Mouse (Mus musculus) limb, embryonic 12.5 days (tissue): Measurements from ENCODE around the gene Osr1. TPM values are rescaled to one million over a fixed set of nuclear protein-coding genes. Genes with fewer than 3 reads are reported as not detected.

ENCODE experiments used
- ATAC-seq: fragments of 200-750 bp; cut with Nextera tagmentation; 2 replicates; pipeline ENCODE4 v1.8.0; 2017; ENCODE audit warnings: low read depth, moderate TSS enrichment; ENCODE audit not compliant: insufficient number of reproducible peaks, insufficient read depth, low FRiP score, low TSS enrichment
- H3K27ac ChIP-seq: fragments of 300-500 bp; sonication (generic); 2 replicates; pipeline ENCODE4 v1.5.1; 2016; ENCODE audit warnings: mild to moderate bottlenecking, moderate library complexity
- H3K27me3 ChIP-seq: fragments of 300-500 bp; sonication (generic); 2 replicates; pipeline ENCODE4 v1.6.1; 2016; ENCODE audit warnings: mild to moderate bottlenecking, moderate library complexity
- H3K36me3 ChIP-seq: fragments of 300-500 bp; sonication (generic); 2 replicates; pipeline ENCODE4 v1.6.1; 2016; ENCODE audit warnings: mild to moderate bottlenecking, moderate library complexity
- H3K4me1 ChIP-seq: fragments of 300-500 bp; sonication (generic); replicated peaks from 2 replicates; pipeline ENCODE4 v1.6.1; 2016
- H3K4me2 ChIP-seq: fragments of 300-500 bp; sonication (generic); 2 replicates; pipeline ENCODE4 v1.6.1; 2016; ENCODE audit warnings: mild to moderate bottlenecking, moderate library complexity
- H3K4me3 ChIP-seq: fragments of 300-500 bp; sonication (generic); replicated peaks from 2 replicates; pipeline ENCODE4 v1.5.1; 2016; ENCODE audit warnings: mild to moderate bottlenecking
- H3K9ac ChIP-seq: fragments of 300-500 bp; sonication (generic); replicated peaks from 2 replicates; pipeline ENCODE4 v1.6.1; 2016; ENCODE audit warnings: mild to moderate bottlenecking, moderate library complexity
- H3K9me3 ChIP-seq: fragments of 300-500 bp; sonication (generic); 2 replicates; pipeline ENCODE4 v1.6.1; 2016; ENCODE audit warnings: mild to moderate bottlenecking, moderate library complexity
- WGBS: fragments of 180-500 bp; shearing (Covaris S2); methylation state at CpG from one replicate; pipeline ENCODE4 v1.1.7; 2016; 5-methylcytosine and 5-hydroxymethylcytosine counted together
- polyA plus RNA-seq: library from polyadenylated mRNA; unstranded; fragments of >200 nt; fragmentation: Nextera tagmentation; extraction: Ambion mirVana; gene quantifications from 2 replicates; pipeline ENCODE4 v1.2.1, GENCODE M21; 2016

The Osr1 gene
- 47.8 and 66.8 TPM in 2 replicates for polyA plus RNA-seq

GRCm38 (mm10) chr12:9569971-9570370 is at the start of gene Osr1:
Osr1 (plus strand) TSS chr12:9570116.
- under 1% methylated on average over 15 of the region's 15 CpGs for WGBS
- H3K4me2 ChIP-seq, result peak within 1 kb of the TSS; percentile 69
- peaks cover 21% of the 10 kb centered on the region for H3K4me1 ChIP-seq
- peak within 1 kb of the TSS; percentile 23; the same call in 1 of the 2 replicates for H3K9ac ChIP-seq
- H3K9me3 ChIP-seq, result no peaks in the 10 kb centered on the region
- no peak within 1 kb of the TSS for H3K27ac ChIP-seq
- ATAC-seq, result no peak
- peak within 1 kb of the TSS; percentile 40 for H3K4me3 ChIP-seq
- H3K36me3 ChIP-seq, result no peaks in the 10 kb centered on the region
- peaks cover 58% of the 10 kb centered on the region for H3K27me3 ChIP-seq

- no peak overlapping the region for H3K9ac ChIP-seq
- ATAC-seq, result no peak
- H3K9me3 ChIP-seq, result no peaks in the 10 kb centered on the region
- 74% methylated on average over 2 of the region's 2 CpGs for WGBS
- H3K27me3 ChIP-seq, result no peaks in the 10 kb centered on the region
- 0 out of 2 replicates have a peak overlapping the region, but pooled peaks have one; percentile 18 for H3K27ac ChIP-seq
- no peaks in the 10 kb centered on the region for H3K4me1 ChIP-seq
- H3K36me3 ChIP-seq, result no peaks in the 10 kb centered on the region
- no peak overlapping the region for H3K4me2 ChIP-seq
- H3K4me3 ChIP-seq, result no peak overlapping the region
Measured at GRCm38 (mm10) chr12:9550328-9550727, 19.6 kb upstream of the Osr1 start.

GRCm38 (mm10) chr12:9564956-9565355 is 5.0 kb upstream of the Osr1 start:
- Histone ChIP-seq H3K4me1 (no peaks in the 10 kb centered on the region), H3K27me3 (peaks cover 14% of the 10 kb centered on the region), H3K9me3 (no peaks in the 10 kb centered on the region), H3K9ac (no peak overlapping the region), H3K4me2 (no peak overlapping the region), H3K27ac (no peak overlapping the region), H3K36me3 (no peaks in the 10 kb centered on the region), H3K4me3 (no peak overlapping the region)
- 74% methylated on average over 3 of the region's 3 CpGs for WGBS
- ATAC-seq, result no peak

GRCm38 (mm10) chr12:9570496-9570995 is 630 bp downstream of the Osr1 start:
- no peak for ATAC-seq
- no peaks in the 10 kb centered on the region for H3K9me3 ChIP-seq
- H3K4me3 ChIP-seq, result peak overlapping the region; percentile 40
- peak overlapping the region; percentile 23; the same call in 1 of the 2 replicates for H3K9ac ChIP-seq
- peak overlapping the region; percentile 69 for H3K4me2 ChIP-seq
- peaks cover 21% of the 10 kb centered on the region for H3K4me1 ChIP-seq
- WGBS, result under 1% methylated on average over 17 of the region's 17 CpGs
- no peak overlapping the region for H3K27ac ChIP-seq
- H3K36me3 ChIP-seq, result no peaks in the 10 kb centered on the region
- H3K27me3 ChIP-seq, result peaks cover 64% of the 10 kb centered on the region

- Histone ChIP-seq H3K9ac (no peak overlapping the region), H3K9me3 (no peaks in the 10 kb centered on the region), H3K27ac (no peak overlapping the region), H3K4me1 (peaks cover 25% of the 10 kb centered on the region), H3K27me3 (peaks cover 73% of the 10 kb centered on the region), H3K4me3 (peak overlapping the region; percentile 40; the same call in 1 of the 2 replicates), H3K36me3 (no peaks in the 10 kb centered on the region), H3K4me2 (peak overlapping the region; percentile 69)
- no peak for ATAC-seq
- 7% methylated on average over 13 of the region's 13 CpGs for WGBS
Measured at GRCm38 (mm10) chr12:9571276-9571940, 1.5 kb downstream of the Osr1 start.

- no peak for ATAC-seq
- Histone ChIP-seq H3K27ac (no peak overlapping the region), H3K36me3 (no peaks in the 10 kb centered on the region), H3K4me2 (no peak overlapping the region), H3K9ac (no peak overlapping the region), H3K4me1 (peaks cover 31% of the 10 kb centered on the region), H3K27me3 (peaks cover 79% of the 10 kb centered on the region), H3K9me3 (no peaks in the 10 kb centered on the region), H3K4me3 (no peak overlapping the region)
- 31% methylated on average over 4 of the region's 4 CpGs for WGBS
Measured at GRCm38 (mm10) chr12:9572022-9572421, 2.1 kb downstream of the Osr1 start.

GRCm38 (mm10) chr12:9573682-9574081 is 3.8 kb downstream of the Osr1 start:
- H3K27me3 ChIP-seq, result peaks cover 84% of the 10 kb centered on the region
- WGBS, result 6% methylated on average over 12 of the region's 12 CpGs
- 0 out of 2 replicates have a peak, but pooled peaks have one; percentile 9 for ATAC-seq
- H3K4me3 ChIP-seq, result peak overlapping the region; percentile 61
- no peaks in the 10 kb centered on the region for H3K9me3 ChIP-seq
- no peaks in the 10 kb centered on the region for H3K36me3 ChIP-seq
- H3K27ac ChIP-seq, result 0 out of 2 replicates have a peak overlapping the region, but pooled peaks have one; percentile 29
- H3K4me1 ChIP-seq, result peaks cover 41% of the 10 kb centered on the region
- H3K9ac ChIP-seq, result peak overlapping the region; percentile 85; the same call in 1 of the 2 replicates
- H3K4me2 ChIP-seq, result peak overlapping the region; percentile 76

GRCm38 (mm10) chr12:9574244-9574871 is 4.4 kb downstream of the Osr1 start:
- Histone ChIP-seq H3K4me2 (peak overlapping the region; percentile 76), H3K27ac (peak overlapping the region; percentile 84), H3K9me3 (no peaks in the 10 kb centered on the region), H3K4me3 (peak overlapping the region; percentile 61), H3K4me1 (peaks cover 48% of the 10 kb centered on the region), H3K36me3 (peaks cover 1% of the 10 kb centered on the region; the same call in 1 of the 2 replicates), H3K9ac (peak overlapping the region; percentile 85), H3K27me3 (peaks cover 88% of the 10 kb centered on the region)
- ATAC-seq, result peak; percentile 52; the same call in 1 of the 2 replicates
- under 1% methylated on average over 38 of the region's 38 CpGs for WGBS

- no peak for ATAC-seq
- peaks cover 59% of the 10 kb centered on the region for H3K4me1 ChIP-seq
Measured at GRCm38 (mm10) chr12:9575158-9576042, 5.5 kb downstream of the Osr1 start.

GRCm38 (mm10) chr12:9576043-9576538 is 6.2 kb downstream of the Osr1 start:
- ATAC-seq, result no peak
- Histone ChIP-seq H3K9me3 (no peaks in the 10 kb centered on the region), H3K4me2 (peak overlapping the region; percentile 76), H3K27me3 (peaks cover 99% of the 10 kb centered on the region), H3K9ac (peak overlapping the region; percentile 85), H3K36me3 (peaks cover 4% of the 10 kb centered on the region; the same call in 1 of the 2 replicates), H3K4me3 (peak overlapping the region; percentile 61), H3K27ac (peak overlapping the region; percentile 84), H3K4me1 (peaks cover 60% of the 10 kb centered on the region)
- under 1% methylated on average over 18 of the region's 18 CpGs for WGBS

More at GRCm38 (mm10) chr12:9575158-9576042, 5.5 kb downstream of the Osr1 start:
- no peaks in the 10 kb centered on the region for H3K9me3 ChIP-seq
- H3K27me3 ChIP-seq, result peaks cover 98% of the 10 kb centered on the region
- H3K4me3 ChIP-seq, result peak overlapping the region; percentile 61
- peak overlapping the region; percentile 76 for H3K4me2 ChIP-seq
- peak overlapping the region; percentile 84 for H3K27ac ChIP-seq
- peaks cover 4% of the 10 kb centered on the region; the same call in 1 of the 2 replicates for H3K36me3 ChIP-seq
- peak overlapping the region; percentile 85 for H3K9ac ChIP-seq
- WGBS, result 2% methylated on average over 21 of the region's 21 CpGs
